ENCODE assay signal across 17 mouse cellular contexts in genomic region chr1:107596874-107597273, GRCm38 (mm10). TPM values are rescaled to one million over a fixed set of nuclear protein-coding genes. Genes with fewer than 3 reads are reported as not detected.
"Had no signal": no experiment of that assay in that cellular context is flagged by ENCODE, and none has a peak within 500 bp of the region (broad histone marks: within the 10 kb centered on the region; RNA-seq: fewer than 3 reads in every experiment).

No protein-coding gene starts in this region.

- H3K9me3 ChIP-seq: neural tube, embryonic 12.5 days; neural tube, embryonic 13.5 days; neural tube, embryonic 15.5 days; stomach, embryonic 15.5 days had no signal

- H3K27me3 ChIP-seq: neural tube, embryonic 12.5 days; neural tube, embryonic 13.5 days; neural tube, embryonic 15.5 days; stomach, embryonic 15.5 days had no signal

- H3K36me3 ChIP-seq: neural tube, embryonic 12.5 days; neural tube, embryonic 13.5 days; neural tube, embryonic 15.5 days; stomach, embryonic 15.5 days had no signal

- H3K27ac ChIP-seq: neural tube, embryonic 12.5 days; neural tube, embryonic 13.5 days; neural tube, embryonic 15.5 days; stomach, embryonic 15.5 days had no signal

- H3K4me3 ChIP-seq: neural tube, embryonic 12.5 days; neural tube, embryonic 13.5 days; neural tube, embryonic 15.5 days; stomach, embryonic 15.5 days had no signal

- DNase-seq: retina, postnatal 1 day; right cerebral cortex, adult 18-20 months; right cerebral cortex, postnatal 14 days; right cerebral cortex, postnatal 25 days; right cerebral cortex, postnatal 4 days; spleen, adult 18-20 months; thymus, adult 18-20 months; thymus, adult 2 months; thymus, postnatal 14 days; thymus, postnatal 25 days; thymus, postnatal 36 days; thymus, postnatal 4 days had no signal

- H3K4me1 ChIP-seq: neural tube, embryonic 12.5 days; neural tube, embryonic 13.5 days; neural tube, embryonic 15.5 days; stomach, embryonic 15.5 days had no signal

- H3K4me2 ChIP-seq: neural tube, embryonic 12.5 days; neural tube, embryonic 13.5 days; neural tube, embryonic 15.5 days; stomach, embryonic 15.5 days had no signal

- H3K9ac ChIP-seq: neural tube, embryonic 12.5 days; neural tube, embryonic 13.5 days; neural tube, embryonic 15.5 days; stomach, embryonic 15.5 days had no signal

RNA-seq across cellular contexts. Expression of gene Serpinb8, which starts 7.1 kb away (rescaled TPM):
- polyA plus RNA-seq: neural tube, embryonic 14.5 days had no signal
